Mouse (Mus musculus) testis, postnatal 10 days (tissue): ENCODE data around the gene Slc31a2.

Experiments used
- DNase-seq: peaks from one replicate; pipeline ENCODE4 v3.0.0; 2021; ENCODE audit warnings: low spot score

The Slc31a2 gene

GRCm38 (mm10) chr4:62318294-62318693 is 55.9 kb downstream of the Slc31a2 start:
- DNase-seq: no peak

GRCm38 (mm10) chr4:62322684-62323083 is 60.3 kb downstream of the Slc31a2 start:
- no peak for DNase-seq

GRCm38 (mm10) chr4:62326111-62326510 is 63.7 kb downstream of the Slc31a2 start:
- DNase-seq: no peak

GRCm38 (mm10) chr4:62328941-62329660 is 66.7 kb downstream of the Slc31a2 start:
- no peak for DNase-seq

- no peak for DNase-seq
These were observed 69.6 kb downstream of the Slc31a2 start for GRCm38 (mm10) chr4:62331977-62332376.

GRCm38 (mm10) chr4:62338536-62338935 is 76.2 kb downstream of the Slc31a2 start:
- DNase-seq: no peak

- no peak for DNase-seq
These were observed 81.6 kb downstream of the Slc31a2 start for GRCm38 (mm10) chr4:62344000-62344399.

- no peak for DNase-seq
These were observed 83.5 kb downstream of the Slc31a2 start for GRCm38 (mm10) chr4:62345827-62346226.

GRCm38 (mm10) chr4:62347605-62348328 is 85.4 kb downstream of the Slc31a2 start:
- no peak for DNase-seq
